ENCODE assay signal across 24 mouse cellular contexts in the genomic region with DNA sequence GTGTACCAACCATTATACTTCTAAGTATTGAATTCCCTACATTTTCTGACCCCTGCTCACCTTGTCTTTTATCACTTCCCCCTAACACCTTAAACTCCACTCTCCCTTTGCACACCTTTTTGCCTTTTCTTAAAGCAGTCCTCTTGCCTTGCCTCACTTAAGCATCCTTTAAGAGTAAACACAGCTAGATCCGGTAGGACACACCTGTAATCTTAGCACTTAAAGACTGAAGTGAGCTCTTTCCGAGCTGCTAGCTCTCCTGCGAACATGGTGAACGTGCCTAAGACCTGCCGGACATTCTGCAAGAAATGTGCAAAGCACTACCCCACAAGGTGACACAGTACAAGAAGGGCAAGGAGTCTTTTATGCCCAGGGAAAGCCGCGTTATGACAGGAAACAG.
"Had no signal": no experiment of that assay in that cellular context is flagged by ENCODE, and none has a peak within 500 bp of the region (broad histone marks: within the 10 kb centered on the region; RNA-seq: fewer than 3 reads in every experiment).

No protein-coding gene starts in this region.

- H3K9ac ChIP-seq: heart, embryonic 12.5 days; hindbrain, embryonic 12.5 days; hindbrain, embryonic 14.5 days; intestine, embryonic 15.5 days; limb, embryonic 12.5 days had no signal

- H3K4me1 ChIP-seq: intestine, embryonic 15.5 days; limb, embryonic 12.5 days had no signal

- H3K9me3 ChIP-seq: heart, embryonic 10.5 days; heart, embryonic 12.5 days; hindbrain, embryonic 10.5 days; hindbrain, embryonic 12.5 days; intestine, embryonic 15.5 days; limb, embryonic 10.5 days; limb, embryonic 12.5 days had no signal

- DNase-seq: gastrocnemius, adult 2 months; gastrocnemius, postnatal 10 days; gastrocnemius, postnatal 25 days; heart, postnatal 10 days; heart, postnatal 4 days; kidney, adult 18-20 months; kidney, adult 8-10 months; kidney, postnatal 10 days; kidney, postnatal 25 days; kidney, postnatal 4 days; liver had no signal

- H3K4me2 ChIP-seq: heart, embryonic 12.5 days; hindbrain, embryonic 12.5 days; hindbrain, embryonic 14.5 days; intestine, embryonic 15.5 days; limb, embryonic 12.5 days had no signal

- H3K4me3 ChIP-seq: gastrocnemius, adult 2 months; heart, embryonic 10.5 days; heart, embryonic 12.5 days; hindbrain, embryonic 10.5 days; hindbrain, embryonic 12.5 days; intestine, embryonic 15.5 days; layer of hippocampus, adult 2 months; left cerebral cortex, adult 2 months; limb, embryonic 12.5 days had no signal

- H3K27me3 ChIP-seq: heart, embryonic 12.5 days; hindbrain, embryonic 12.5 days; intestine, embryonic 15.5 days; limb, embryonic 12.5 days had no signal

- ATAC-seq: hindbrain, embryonic 16.5 days; inflammation-experienced regulatory T-cells, adult 6 months; intestine, embryonic 15.5 days; intestine, postnatal 0 days had no signal

- H3K27ac ChIP-seq: gastrocnemius, adult 2 months; heart, embryonic 10.5 days; hindbrain, embryonic 12.5 days; hindbrain, embryonic 14.5 days; intestine, embryonic 15.5 days; layer of hippocampus, adult 2 months; left cerebral cortex, adult 2 months; limb, embryonic 12.5 days had no signal

- H3K36me3 ChIP-seq: intestine, embryonic 15.5 days had no signal
